Mouse (Mus musculus) adrenal gland, postnatal 25 days (tissue): Measurements from ENCODE around the gene Arhgef10l. TPM values are rescaled to one million over a fixed set of nuclear protein-coding genes. Genes with fewer than 3 reads are reported as not detected.

Experiments
- microRNA-seq, 2 experiments: library from miRNA; unstranded; fragments of <30 nt; microRNA quantifications; one replicate each; pipeline ENCODE4 v1.2.0; 2021
- total RNA-seq: library from RNA; stranded (reverse); gene quantifications from 2 replicates; pipeline ENCODE4 v1.2.3, GENCODE M21; 2021

Gene Arhgef10l
- total RNA-seq, 1 experiment from 2014 or later = 16.6 TPM

Small RNA genes within 50 kb of the gene (microRNA-seq; reads per million reads assigned to microRNA genes)
- 0 reads per million in 2 experiments for gene Gm23045

Other genes with a start within 250 kb of the Arhgef10l start
- 82.0 and 87.5 TPM in 2 replicates for gene Rcc2, start 34.5 kb upstream of the Arhgef10l start, total RNA-seq
- gene Padi6, start 76.6 kb upstream of the Arhgef10l start, total RNA-seq = 0.15 TPM in 1 of 2 replicates, not detected in the other
- 0.76 TPM in 1 of 2 replicates, not detected in the other for gene Padi4, start 108.2 kb upstream of the Arhgef10l start, total RNA-seq
- not detected in 2 replicates for gene Padi3, start 144.6 kb upstream of the Arhgef10l start, total RNA-seq
- gene Padi1, start 179.8 kb upstream of the Arhgef10l start, total RNA-seq = not detected in 2 replicates
- gene Padi2, start 240.3 kb upstream of the Arhgef10l start, total RNA-seq = 5.4 and 8.3 TPM in 2 replicates